Mouse (Mus musculus) embryonic facial prominence, embryonic 15.5 days (tissue): ENCODE data around the gene Itpr3. TPM values are rescaled to one million over a fixed set of nuclear protein-coding genes. Genes with fewer than 3 reads are reported as not detected.
A peak's percentile ranks its signal among the peaks of the same experiment; 100 is the strongest.

Experiments used
- ATAC-seq: fragments of 200-750 bp; cut with Nextera tagmentation; 2 replicates; pipeline ENCODE4 v1.8.0; 2017; ENCODE audit warnings: low read depth, moderate TSS enrichment; ENCODE audit not compliant: insufficient number of reproducible peaks, low FRiP score, low TSS enrichment
- H3K27ac ChIP-seq: fragments of 300-500 bp; sonication (generic); replicated peaks from 2 replicates; pipeline ENCODE4 v1.5.1; 2015; ENCODE audit warnings: mild to moderate bottlenecking, inconsistent platforms
- H3K27me3 ChIP-seq: fragments of 300-500 bp; sonication (generic); 2 replicates; pipeline ENCODE4 v1.6.1; 2015; ENCODE audit warnings: inconsistent platforms
- H3K36me3 ChIP-seq: fragments of 300-500 bp; sonication (generic); 2 replicates; pipeline ENCODE4 v1.6.1; 2015; ENCODE audit warnings: mild to moderate bottlenecking, inconsistent platforms
- H3K4me1 ChIP-seq: fragments of 300-500 bp; sonication (generic); 2 replicates; pipeline ENCODE4 v1.6.1; 2015; ENCODE audit warnings: inconsistent platforms
- H3K4me2 ChIP-seq: fragments of 300-500 bp; sonication (generic); replicated peaks from 2 replicates; pipeline ENCODE4 v1.6.1; 2015; ENCODE audit warnings: mild to moderate bottlenecking, inconsistent platforms
- H3K4me3 ChIP-seq: fragments of 300-500 bp; sonication (generic); replicated peaks from 2 replicates; pipeline ENCODE4 v1.5.1; 2015; ENCODE audit warnings: mild to moderate bottlenecking, inconsistent platforms
- H3K9ac ChIP-seq: fragments of 300-500 bp; sonication (generic); 2 replicates; pipeline ENCODE4 v1.6.1; 2015; ENCODE audit warnings: inconsistent platforms
- H3K9me3 ChIP-seq: fragments of 300-500 bp; sonication (generic); replicated peaks from 2 replicates; pipeline ENCODE4 v1.6.1; 2016; ENCODE audit warnings: inconsistent platforms
- WGBS: fragments of 180-500 bp; shearing (Covaris S2); methylation state at CpG from one replicate; pipeline ENCODE4 v1.1.7; 2015; 5-methylcytosine and 5-hydroxymethylcytosine counted together
- microRNA-seq: library from miRNA; unstranded; fragments of <30 nt; microRNA quantifications from one replicate; pipeline ENCODE4, GENCODE M21; 2016; ENCODE audit warnings: borderline number of aligned reads
- polyA plus RNA-seq: library from polyadenylated mRNA; unstranded; fragments of >200 nt; fragmentation: Nextera tagmentation; extraction: Ambion mirVana; gene quantifications from 2 replicates; pipeline ENCODE4 v1.2.1, GENCODE M21; 2015

Gene Itpr3
- polyA plus RNA-seq, 1 experiment from 2014 or later = 5.3 TPM

- Histone ChIP-seq H3K36me3 (no peaks in the 10 kb centered on the region), H3K4me1 (peaks cover 19% of the 10 kb centered on the region), H3K9me3 (no peaks in the 10 kb centered on the region), H3K27ac (no peak overlapping the region), H3K4me3 (no peak overlapping the region), H3K4me2 (no peak overlapping the region), H3K27me3 (no peaks in the 10 kb centered on the region), H3K9ac (no peak overlapping the region)
- ATAC-seq = no peak
- whole genome bisulfite sequencing = 59% methylated on average over 8 of the region's 8 CpGs
These were observed 108.1 kb downstream of the Itpr3 start for GRCm38 (mm10) chr17:27165054-27165773.

- Histone ChIP-seq H3K36me3 (no peaks in the 10 kb centered on the region), H3K27ac (no peak overlapping the region), H3K4me1 (peaks cover 19% of the 10 kb centered on the region), H3K4me3 (no peak overlapping the region), H3K27me3 (no peaks in the 10 kb centered on the region), H3K4me2 (no peak overlapping the region), H3K9me3 (no peaks in the 10 kb centered on the region), H3K9ac (no peak overlapping the region)
- ATAC-seq = no peak
- WGBS = 66% methylated on average over 6 of the region's 6 CpGs
These were observed 109.8 kb downstream of the Itpr3 start for GRCm38 (mm10) chr17:27166901-27167300.

- WGBS = 39% methylated on average over 4 of the region's 4 CpGs
- no peaks in the 10 kb centered on the region for H3K36me3 ChIP-seq
- H3K4me2 ChIP-seq = no peak within 1 kb of the TSS
- H3K4me1 ChIP-seq = peaks cover 19% of the 10 kb centered on the region
- H3K27me3 ChIP-seq = no peaks in the 10 kb centered on the region
- no peaks in the 10 kb centered on the region for H3K9me3 ChIP-seq
- H3K4me3 ChIP-seq = no peak within 1 kb of the TSS
- no peak within 1 kb of the TSS for H3K27ac ChIP-seq
- ATAC-seq = no peak
- H3K9ac ChIP-seq = no peak within 1 kb of the TSS
These were observed 110.4 kb downstream of the Itpr3 start, which contains the start of gene Ip6k3 for GRCm38 (mm10) chr17:27167545-27167944. TSS of gene Ip6k3 (minus strand) at chr17:27167795.

GRCm38 (mm10) chr17:27168569-27168968 is 111.5 kb downstream of the Itpr3 start:
- ATAC-seq = no peak
- H3K27ac ChIP-seq = no peak overlapping the region
- H3K27me3 ChIP-seq = no peaks in the 10 kb centered on the region
- no peak overlapping the region for H3K4me3 ChIP-seq
- no peaks in the 10 kb centered on the region for H3K36me3 ChIP-seq
- H3K4me1 ChIP-seq = peaks cover 19% of the 10 kb centered on the region
- 96% methylated on average over 4 of the region's 4 CpGs for WGBS
- no peaks in the 10 kb centered on the region for H3K9me3 ChIP-seq
- no peak overlapping the region for H3K4me2 ChIP-seq
- H3K9ac ChIP-seq = no peak overlapping the region

- H3K4me1 ChIP-seq = peaks cover 20% of the 10 kb centered on the region
- H3K27me3 ChIP-seq = no peaks in the 10 kb centered on the region
- no peak overlapping the region for H3K4me3 ChIP-seq
- H3K4me2 ChIP-seq = no peak overlapping the region
- no peak for ATAC-seq
- no peak overlapping the region for H3K9ac ChIP-seq
- no peaks in the 10 kb centered on the region for H3K36me3 ChIP-seq
- 47% methylated on average over 11 of the region's 11 CpGs for whole genome bisulfite sequencing
- H3K9me3 ChIP-seq = no peaks in the 10 kb centered on the region
- H3K27ac ChIP-seq = peak overlapping the region; percentile 79
These were observed 113.0 kb downstream of the Itpr3 start for GRCm38 (mm10) chr17:27169952-27170695.

- peaks cover 30% of the 10 kb centered on the region for H3K4me1 ChIP-seq
These were observed 114.0 kb downstream of the Itpr3 start for GRCm38 (mm10) chr17:27171121-27171520.

More at GRCm38 (mm10) chr17:27171121-27171520, 114.0 kb downstream of the Itpr3 start:
- WGBS = 73% methylated on average over 5 of the region's 5 CpGs
- Histone ChIP-seq H3K4me2 (no peak overlapping the region), H3K36me3 (no peaks in the 10 kb centered on the region), H3K4me3 (no peak overlapping the region), H3K27ac (no peak overlapping the region), H3K27me3 (no peaks in the 10 kb centered on the region), H3K9ac (no peak overlapping the region), H3K9me3 (no peaks in the 10 kb centered on the region)
- ATAC-seq = no peak

Small RNA genes lying within 50 kb of the gene (microRNA-seq; reads per million reads assigned to microRNA genes)
- not detected for gene Mir7677

Other genes with a start within 250 kb of the Itpr3 start
- gene Nkx2-5, start 212.3 kb upstream of the Itpr3 start, polyA plus RNA-seq = 8.8 and 11.4 TPM in 2 replicates
- 6.5 and 7.4 TPM in 2 replicates for gene Kifc5b, start 140.2 kb upstream of the Itpr3 start, polyA plus RNA-seq
- 13.6 and 17.4 TPM in 2 replicates for gene Phf1, start 124.3 kb upstream of the Itpr3 start, polyA plus RNA-seq
- gene Cuta, start 117.7 kb upstream of the Itpr3 start, polyA plus RNA-seq = 172 and 180 TPM in 2 replicates
- 2.2 and 3.2 TPM in 2 replicates for gene Syngap1, start 116.1 kb upstream of the Itpr3 start, polyA plus RNA-seq
- gene Zbtb9, start 84.1 kb upstream of the Itpr3 start, polyA plus RNA-seq = 13.8 and 15.6 TPM in 2 replicates
- gene Bak1, start 28.3 kb upstream of the Itpr3 start, polyA plus RNA-seq = 5.6 and 7.3 TPM in 2 replicates
- 301 and 312 TPM in 2 replicates for gene Uqcc2, start 76.6 kb downstream of the Itpr3 start, polyA plus RNA-seq
- 0.81 and 0.91 TPM in 2 replicates for gene Ip6k3, start 110.5 kb downstream of the Itpr3 start, polyA plus RNA-seq
- 17.3 and 18.7 TPM in 2 replicates for gene Lemd2, start 147.2 kb downstream of the Itpr3 start, polyA plus RNA-seq